Mouse (Mus musculus): ENCODE results near the gene Carmil1. TPM values are rescaled to one million over a fixed set of nuclear protein-coding genes. Genes with fewer than 3 reads are reported as not detected.

Carmil1 gene
- polyA plus RNA-seq, 1 experiment from 2014 or later: 25.4 TPM

GRCm38 (mm10) chr13:24232750-24233149, 47.8 kb downstream of the Carmil1 start:
- Histone ChIP-seq H3K4me2 (no peak overlapping the region), H3K9me3 (no peaks in the 10 kb centered on the region), H3K27ac (replicated peaks) (no peak overlapping the region), H3K27me3 (no peaks in the 10 kb centered on the region), H3K9ac (no peak overlapping the region), H3K36me3 (no peaks in the 10 kb centered on the region), H3K4me3 (no peak overlapping the region), H3K4me1 (replicated peaks) (0 out of 2 replicates have a peak, but pooled peaks cover 9% of the 10 kb centered on the region)
- ATAC-seq (ENCODE audit: low read depth): no peak
- 87% methylated on average over 6 of the region's 6 CpGs for WGBS

GRCm38 (mm10) chr13:24231746-24232483, 48.7 kb downstream of the Carmil1 start:
- H3K36me3 ChIP-seq: no peaks in the 10 kb centered on the region
- 0 out of 2 replicates have a peak, but pooled peaks cover 9% of the 10 kb centered on the region for H3K4me1 ChIP-seq (replicated peaks)
- no peaks in the 10 kb centered on the region for H3K9me3 ChIP-seq
- H3K27ac ChIP-seq (replicated peaks): no peak overlapping the region
- no peak overlapping the region for H3K9ac ChIP-seq
- WGBS: 87% methylated on average over 10 of the region's 10 CpGs
- no peak overlapping the region for H3K4me3 ChIP-seq
- no peak for ATAC-seq (ENCODE audit: low read depth)
- no peaks in the 10 kb centered on the region for H3K27me3 ChIP-seq
- H3K4me2 ChIP-seq: no peak overlapping the region

GRCm38 (mm10) chr13:24231146-24231545, 49.4 kb downstream of the Carmil1 start:
- no peak for ATAC-seq (ENCODE audit: low read depth)
- 0 out of 2 replicates have a peak, but pooled peaks cover 4% of the 10 kb centered on the region for H3K9me3 ChIP-seq
- no peak overlapping the region for H3K9ac ChIP-seq
- H3K27me3 ChIP-seq: no peaks in the 10 kb centered on the region
- WGBS: 96% methylated on average over 2 of the region's 2 CpGs
- no peak overlapping the region for H3K27ac ChIP-seq (replicated peaks)
- H3K36me3 ChIP-seq: no peaks in the 10 kb centered on the region
- H3K4me3 ChIP-seq: no peak overlapping the region
- no peak overlapping the region for H3K4me2 ChIP-seq
- 0 out of 2 replicates have a peak, but pooled peaks cover 9% of the 10 kb centered on the region for H3K4me1 ChIP-seq (replicated peaks)

GRCm38 (mm10) chr13:24230541-24231095, 50.0 kb downstream of the Carmil1 start:
- Histone ChIP-seq H3K4me1 (replicated peaks) (0 out of 2 replicates have a peak, but pooled peaks cover 9% of the 10 kb centered on the region), H3K4me2 (no peak overlapping the region), H3K27ac (replicated peaks) (no peak overlapping the region), H3K9ac (no peak overlapping the region), H3K36me3 (no peaks in the 10 kb centered on the region), H3K9me3 (0 out of 2 replicates have a peak, but pooled peaks cover 4% of the 10 kb centered on the region), H3K27me3 (no peaks in the 10 kb centered on the region), H3K4me3 (no peak overlapping the region)
- WGBS: 85% methylated on average over 4 of the region's 4 CpGs
- no peak for ATAC-seq (ENCODE audit: low read depth)

- ATAC-seq (ENCODE audit: low read depth): no peak
Observed at GRCm38 (mm10) chr13:24223425-24224201, 57.0 kb downstream of the Carmil1 start.

GRCm38 (mm10) chr13:24220441-24220970, 60.1 kb downstream of the Carmil1 start:
- Histone ChIP-seq H3K4me3 (no peak overlapping the region), H3K36me3 (no peaks in the 10 kb centered on the region), H3K4me1 (replicated peaks) (peaks cover 9% of the 10 kb centered on the region; the same call in 1 of the 2 replicates), H3K4me2 (no peak overlapping the region), H3K9me3 (no peaks in the 10 kb centered on the region), H3K27ac (replicated peaks) (no peak overlapping the region), H3K27me3 (no peaks in the 10 kb centered on the region), H3K9ac (no peak overlapping the region)
- ATAC-seq (ENCODE audit: low read depth): no peak
- 85% methylated on average over 3 of the region's 3 CpGs for WGBS

More at GRCm38 (mm10) chr13:24223425-24224201, 57.0 kb downstream of the Carmil1 start:
- Histone ChIP-seq H3K4me3 (no peak overlapping the region), H3K27me3 (no peaks in the 10 kb centered on the region), H3K4me2 (no peak overlapping the region), H3K9ac (no peak overlapping the region), H3K4me1 (replicated peaks) (peaks cover 9% of the 10 kb centered on the region; the same call in 1 of the 2 replicates), H3K27ac (replicated peaks) (no peak overlapping the region), H3K36me3 (no peaks in the 10 kb centered on the region), H3K9me3 (0 out of 2 replicates have a peak, but pooled peaks cover 4% of the 10 kb centered on the region)
- WGBS: 69% methylated on average over 8 of the region's 8 CpGs

GRCm38 (mm10) chr13:24211229-24211628, 69.4 kb downstream of the Carmil1 start:
- Histone ChIP-seq H3K4me2 (no peak overlapping the region), H3K4me3 (no peak overlapping the region), H3K36me3 (no peaks in the 10 kb centered on the region), H3K9me3 (no peaks in the 10 kb centered on the region), H3K4me1 (replicated peaks) (no peaks in the 10 kb centered on the region), H3K9ac (no peak overlapping the region), H3K27me3 (no peaks in the 10 kb centered on the region), H3K27ac (replicated peaks) (no peak overlapping the region)
- no peak for ATAC-seq (ENCODE audit: low read depth)
- WGBS: 95% methylated on average over 2 of the region's 2 CpGs

GRCm38 (mm10) chr13:24206097-24206496, 74.5 kb downstream of the Carmil1 start:
- Histone ChIP-seq H3K9me3 (no peaks in the 10 kb centered on the region), H3K4me1 (replicated peaks) (0 out of 2 replicates have a peak, but pooled peaks cover 2% of the 10 kb centered on the region), H3K27me3 (no peaks in the 10 kb centered on the region), H3K9ac (no peak overlapping the region), H3K4me2 (no peak overlapping the region), H3K36me3 (no peaks in the 10 kb centered on the region), H3K27ac (replicated peaks) (no peak overlapping the region), H3K4me3 (no peak overlapping the region)
- 62% methylated on average over 6 of the region's 6 CpGs for WGBS
- ATAC-seq (ENCODE audit: low read depth): no peak

GRCm38 (mm10) chr13:24202314-24202713, 78.3 kb downstream of the Carmil1 start:
- no peak overlapping the region for H3K27ac ChIP-seq (replicated peaks)
- peaks cover 13% of the 10 kb centered on the region for H3K4me1 ChIP-seq (replicated peaks)
- H3K4me2 ChIP-seq: no peak overlapping the region
- H3K9ac ChIP-seq: no peak overlapping the region
- H3K9me3 ChIP-seq: no peaks in the 10 kb centered on the region
- no peak overlapping the region for H3K4me3 ChIP-seq
- no peaks in the 10 kb centered on the region for H3K27me3 ChIP-seq
- WGBS: 79% methylated on average over 6 of the region's 6 CpGs
- ATAC-seq (ENCODE audit: low read depth): no peak
- no peaks in the 10 kb centered on the region for H3K36me3 ChIP-seq

- 69% methylated on average over 7 of the region's 7 CpGs for WGBS
- Histone ChIP-seq H3K9ac (no peak overlapping the region), H3K4me3 (no peak overlapping the region), H3K4me1 (replicated peaks) (peaks cover 13% of the 10 kb centered on the region), H3K9me3 (no peaks in the 10 kb centered on the region), H3K4me2 (no peak overlapping the region), H3K27ac (replicated peaks) (no peak overlapping the region), H3K36me3 (no peaks in the 10 kb centered on the region), H3K27me3 (no peaks in the 10 kb centered on the region)
- ATAC-seq (ENCODE audit: low read depth): no peak
Observed at GRCm38 (mm10) chr13:24199861-24200543, 80.6 kb downstream of the Carmil1 start.

- Histone ChIP-seq H3K4me1 (replicated peaks) (peaks cover 13% of the 10 kb centered on the region), H3K9ac (no peak overlapping the region), H3K36me3 (no peaks in the 10 kb centered on the region), H3K27ac (replicated peaks) (no peak overlapping the region), H3K4me2 (no peak overlapping the region), H3K4me3 (no peak overlapping the region), H3K9me3 (no peaks in the 10 kb centered on the region), H3K27me3 (no peaks in the 10 kb centered on the region)
- no peak for ATAC-seq (ENCODE audit: low read depth)
- WGBS: 94% methylated on average over 2 of the region's 2 CpGs
Observed at GRCm38 (mm10) chr13:24198396-24198924, 82.1 kb downstream of the Carmil1 start.
